Mouse (Mus musculus): ENCODE results near the gene Rasal2.

GRCm38 (mm10) chr1:157295868-157296267 lies 116.5 kb downstream of the Rasal2 start:
- TF ChIP-seq GATA1 (IDR thresholded peaks at IDR 0.05; ENCODE audit: low read length), result no peak
- TF ChIP-seq TAL1 (IDR thresholded peaks at IDR 0.05; ENCODE audit: low read length), result no peak

Measured in erythroblast, embryonic 14.5 days (primary cell).